Mouse (Mus musculus): ENCODE data around the gene Olfr1037. TPM values are rescaled to one million over a fixed set of nuclear protein-coding genes. Genes with fewer than 3 reads are reported as not detected.
"Not testable (repeated sequence)": the region's sequence is repeated elsewhere in the genome, so short reads cannot be mapped to it uniquely, and the experiment has no call there.

The Olfr1037 gene
- not detected for total RNA-seq (2021)
- long read RNA-seq, experiment 1, result 0 reads
- long read RNA-seq, experiment 2, result 0 reads

DNA sequence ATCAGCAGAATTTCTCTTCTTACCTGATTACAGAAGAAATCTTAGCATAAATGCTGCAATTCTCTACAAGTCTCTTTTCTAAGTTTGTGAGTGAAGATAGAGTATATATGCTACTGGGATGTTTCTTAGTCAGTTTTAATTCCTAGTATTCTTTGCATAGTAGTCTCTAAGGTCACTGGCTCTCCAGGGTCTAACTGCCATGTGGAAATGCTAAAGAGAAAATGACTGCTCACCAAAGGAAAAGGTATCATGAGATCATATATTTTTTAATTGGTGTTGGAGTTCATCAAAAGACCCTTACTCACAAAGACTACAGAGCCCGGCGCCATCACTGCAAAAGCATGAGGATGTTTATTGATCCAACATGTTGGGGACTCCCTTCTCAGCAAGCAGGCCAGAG, at the start of gene Olfr1037:
TSS of gene Olfr1037 (minus strand) at position 101 of the 400 bp plus-strand sequence.
- DNase-seq (ENCODE audit: low spot score in 2 of 2), result no peak

DNA sequence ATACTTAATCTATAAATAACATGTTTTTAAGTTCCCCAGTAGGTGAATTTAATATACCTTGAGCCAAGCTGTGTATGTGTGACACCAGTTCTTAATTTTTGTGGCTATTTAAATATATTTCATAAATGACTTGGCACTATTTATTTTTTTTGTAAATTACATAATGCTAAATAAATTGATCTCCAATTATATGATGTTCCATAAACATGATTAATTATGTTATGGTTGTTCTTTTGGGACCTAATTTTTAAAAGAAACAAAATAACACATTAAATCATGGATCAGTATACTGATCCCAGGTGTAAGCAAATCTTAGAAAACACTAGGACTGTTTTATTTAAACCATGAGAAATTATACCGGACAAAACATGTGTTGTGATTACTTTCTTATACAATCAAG, 48.6 kb upstream of the Olfr1037 start, which contains the start of gene Olfr1039:
TSS of gene Olfr1039 (minus strand) at position 101 of the 400 bp plus-strand sequence.
- DNase-seq (ENCODE audit: low spot score in 2 of 2), result no peak

DNA sequence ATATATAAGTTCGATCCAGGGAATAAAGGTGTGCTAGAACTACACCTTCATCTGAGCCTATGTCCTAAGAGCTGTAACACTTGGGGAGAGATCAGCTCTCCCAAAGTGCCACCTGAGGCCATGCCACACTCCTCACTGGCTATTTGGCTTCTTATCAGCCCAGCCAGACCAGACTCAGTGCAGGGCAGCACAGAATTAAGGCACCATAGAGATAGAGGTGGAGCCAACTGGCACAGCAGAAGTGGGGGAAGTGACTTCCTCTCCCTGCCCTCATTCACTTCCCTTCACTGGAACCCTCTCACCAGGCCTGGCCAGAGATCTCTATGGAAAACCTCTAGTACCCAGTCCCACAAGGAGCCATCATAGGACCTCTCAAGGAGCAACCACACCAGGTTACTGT, 6.7 kb downstream of the Olfr1037 start:
- not testable (repeated sequence) for DNase-seq (ENCODE audit: low spot score in 2 of 2)

DNA sequence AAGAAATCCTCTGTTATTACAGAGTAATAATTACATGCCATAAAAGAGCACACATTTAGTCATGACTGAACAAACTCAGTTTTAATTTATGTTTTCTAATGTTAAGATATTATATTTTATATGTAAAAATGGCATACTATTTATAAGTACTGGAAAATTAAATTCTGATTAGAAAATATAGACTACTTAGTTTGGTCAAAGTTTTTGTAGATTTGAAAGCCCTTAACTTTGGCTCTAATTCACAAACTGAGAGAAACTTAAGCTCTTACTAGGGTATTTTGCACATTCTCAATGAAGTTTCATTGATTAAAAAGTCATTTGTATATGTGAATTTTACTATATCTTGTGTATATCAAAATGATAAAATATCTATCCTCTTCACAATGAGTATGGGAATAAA, 13.5 kb downstream of the Olfr1037 start, which contains the start of gene Olfr1036:
TSS of gene Olfr1036 (plus strand) at position 301 of the 400 bp plus-strand sequence.
- not testable (repeated sequence) for DNase-seq (ENCODE audit: low spot score in 2 of 2)

DNA sequence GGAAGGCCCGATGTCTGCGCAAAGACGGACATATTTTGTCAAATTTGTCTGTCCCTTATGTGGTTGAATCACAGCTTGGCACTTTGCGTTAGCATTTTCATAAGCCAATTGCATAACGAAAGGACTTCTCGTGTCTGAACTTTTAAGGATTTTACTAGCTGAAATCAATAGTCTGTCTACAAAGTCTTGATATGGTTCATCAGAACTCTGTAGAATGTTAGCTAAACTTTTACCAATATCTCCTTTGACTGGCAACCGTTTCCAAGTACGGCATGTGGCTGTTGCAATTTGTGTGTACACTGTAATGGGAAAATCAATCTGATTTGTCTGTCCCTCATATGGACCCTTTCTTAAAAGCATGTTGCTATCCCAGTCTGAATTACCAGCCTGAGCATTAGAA, 17.0 kb downstream of the Olfr1037 start:
- DNase-seq (ENCODE audit: low spot score in 2 of 2), result no peak

DNA sequence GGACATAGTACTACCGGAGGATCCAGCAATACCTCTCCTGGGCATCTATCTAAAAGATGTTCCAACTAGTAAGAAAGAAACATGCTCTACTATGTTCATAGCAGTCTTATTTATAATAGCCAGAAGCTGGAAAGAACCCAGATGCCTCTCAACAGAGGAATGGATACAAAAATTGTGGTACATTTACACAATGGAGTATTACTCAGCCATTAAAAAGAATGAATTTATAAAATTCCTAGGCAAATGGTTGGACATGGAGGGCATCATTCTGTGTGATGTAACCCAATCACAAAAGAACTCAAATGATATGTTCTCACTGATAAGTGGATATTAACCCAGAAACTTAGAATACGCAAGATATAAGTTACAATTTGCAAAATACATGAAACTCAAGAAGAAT, 23.4 kb downstream of the Olfr1037 start:
- DNase-seq (ENCODE audit: low spot score in 2 of 2), result not testable (repeated sequence)

DNA sequence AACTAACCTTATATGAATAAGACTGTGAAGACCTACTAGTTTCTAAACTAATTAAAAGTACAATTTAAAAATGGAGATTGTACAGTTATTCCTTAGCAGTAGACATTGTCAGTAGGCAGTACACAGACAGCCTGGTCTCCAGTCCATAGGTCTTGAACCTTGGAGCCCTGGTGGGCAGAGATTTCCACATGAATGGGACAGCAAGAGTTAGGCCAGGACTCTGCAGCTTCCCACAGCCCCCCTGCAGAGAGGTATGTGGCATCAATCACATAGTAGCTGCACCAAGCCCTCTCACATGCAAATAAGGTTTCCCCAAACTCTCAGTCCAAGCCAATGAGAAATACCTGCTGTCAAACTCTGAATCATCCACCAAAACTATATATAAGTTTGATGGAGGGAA, 36.4 kb downstream of the Olfr1037 start:
- not testable (repeated sequence) for DNase-seq (ENCODE audit: low spot score in 2 of 2)

DNA sequence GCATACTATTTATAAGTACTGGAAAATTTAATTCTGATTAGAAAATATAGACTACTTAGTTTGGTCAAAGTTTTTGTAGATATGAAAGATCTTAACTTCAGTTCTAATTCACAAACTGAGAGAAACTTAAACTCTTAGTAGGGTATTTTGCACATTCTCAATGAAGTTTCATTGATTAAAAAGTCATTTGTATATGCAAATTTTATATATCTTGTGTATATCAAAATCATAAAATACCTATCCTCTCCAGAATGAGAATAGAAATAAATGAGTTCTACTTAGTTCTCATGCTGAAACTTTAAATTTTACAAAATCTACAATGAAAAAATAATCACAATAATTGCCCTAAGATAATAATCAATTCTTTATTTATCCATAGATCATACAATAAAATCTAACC, 41.6 kb downstream of the Olfr1037 start, which contains the start of gene Olfr1034:
TSS of gene Olfr1034 (plus strand) at position 301 of the 400 bp plus-strand sequence.
- DNase-seq (ENCODE audit: low spot score in 2 of 2), result no peak

Other genes with a start within 250 kb of the Olfr1037 start
- not detected for gene Olfr1019, start 241.9 kb downstream of the Olfr1037 start, total RNA-seq (2021)
- not detected for gene Olfr1020, start 240.4 kb downstream of the Olfr1037 start, total RNA-seq (2021)
- gene Olfr1022, start 218.8 kb downstream of the Olfr1037 start, total RNA-seq (2021), result not detected
- gene Olfr1023, start 201.7 kb downstream of the Olfr1037 start, total RNA-seq (2021), result not detected
- gene Olfr1024, start 182.3 kb downstream of the Olfr1037 start, total RNA-seq (2021), result not detected
- not detected for gene Olfr1025-ps1, start 172.2 kb downstream of the Olfr1037 start, total RNA-seq (2021)
- gene Olfr1026, start 165.8 kb downstream of the Olfr1037 start, total RNA-seq (2021), result not detected
- gene Olfr1028, start 136.9 kb downstream of the Olfr1037 start, total RNA-seq (2021), result not detected
- not detected for gene Olfr1029, start 113.5 kb downstream of the Olfr1037 start, total RNA-seq (2021)
- not detected for gene Olfr1030, start 108.1 kb downstream of the Olfr1037 start, total RNA-seq (2021)
- gene Olfr1031, start 97.1 kb downstream of the Olfr1037 start, total RNA-seq (2021), result not detected
- not detected for gene Olfr1032, start 81.8 kb downstream of the Olfr1037 start, total RNA-seq (2021)
- gene Olfr1033, start 66.8 kb downstream of the Olfr1037 start, total RNA-seq (2021), result 1 to 10 TPM; 3.2 to 6.0 TPM
- gene Olfr1034, start 41.5 kb downstream of the Olfr1037 start, total RNA-seq (2021), result under 1 TPM; 0.11 to 0.31 TPM
- gene Olfr1036, start 13.4 kb downstream of the Olfr1037 start, total RNA-seq (2021), result not detected
- not detected for gene Olfr1039, start 48.5 kb upstream of the Olfr1037 start, total RNA-seq (2021)
- not detected for gene Olfr1040, start 59.3 kb upstream of the Olfr1037 start, total RNA-seq (2021)
- not detected for gene Olfr1042, start 74.5 kb upstream of the Olfr1037 start, total RNA-seq (2021)
- gene Olfr1043, start 80.1 kb upstream of the Olfr1037 start, total RNA-seq (2021), result not detected
- not detected for gene Olfr1044, start 90.4 kb upstream of the Olfr1037 start, total RNA-seq (2021)
- gene Olfr52, start 98.3 kb upstream of the Olfr1037 start, total RNA-seq (2021), result not detected
- not detected for gene Olfr1045, start 115.6 kb upstream of the Olfr1037 start, total RNA-seq (2021)
- gene Olfr1046, start 131.9 kb upstream of the Olfr1037 start, total RNA-seq (2021), result not detected
- not detected for gene Olfr1047, start 144.0 kb upstream of the Olfr1037 start, total RNA-seq (2021)
- gene Olfr1048, start 152.9 kb upstream of the Olfr1037 start, total RNA-seq (2021), result not detected
- gene Olfr1049, start 170.9 kb upstream of the Olfr1037 start, total RNA-seq (2021), result not detected
- gene Olfr1051, start 191.7 kb upstream of the Olfr1037 start, total RNA-seq (2021), result not detected
- gene Olfr1052, start 205.1 kb upstream of the Olfr1037 start, total RNA-seq (2021), result not detected
- not detected for gene Olfr1053, start 227.9 kb upstream of the Olfr1037 start, total RNA-seq (2021)
- gene Olfr1054, start 248.0 kb upstream of the Olfr1037 start, total RNA-seq (2021), result not detected

Measured in adrenal gland, postnatal 4 days (tissue).